Mouse (Mus musculus): Measurements from ENCODE around the gene Kcnd3.

DNA sequence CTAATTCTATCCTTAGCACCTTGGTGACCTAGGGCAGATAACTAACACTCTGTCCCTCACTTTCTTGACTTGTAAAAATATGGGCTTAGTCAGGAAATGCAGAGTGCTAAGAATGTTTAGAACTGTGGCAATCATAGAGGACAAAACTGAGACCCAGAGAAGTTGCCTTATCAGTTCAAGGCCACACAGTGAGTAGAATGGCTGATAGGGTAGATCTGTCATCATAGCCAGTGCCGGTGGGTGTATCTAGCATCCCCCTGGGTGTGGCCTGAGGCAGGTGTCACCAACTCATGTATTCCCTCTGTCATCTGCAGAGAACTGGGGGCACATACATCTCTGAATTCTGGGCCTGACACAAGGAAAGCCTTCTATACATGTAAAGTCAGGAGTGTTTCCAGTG, 246.2 kb downstream of the Kcnd3 start:
- TF ChIP-seq CTCF (IDR thresholded peaks at IDR 0.05; ENCODE audit: insufficient read depth, low read depth, low read length), result no peak
- no peak for TF ChIP-seq POLR2A (IDR thresholded peaks at IDR 0.05; ENCODE audit: insufficient read depth, low read depth, low read length)

Measured in olfactory bulb, adult 2 months (tissue).